Mouse (Mus musculus) frontal cortex, adult (tissue): ENCODE measurements around the gene Best1.

ENCODE experiments used
- ATAC-seq: cut with Nextera tagmentation; 2 replicates; pipeline ENCODE4 v1.9.2; 2017; ENCODE audit warnings: mild to moderate bottlenecking, moderate library complexity, mixed read lengths; ENCODE audit not compliant: low TSS enrichment

Best1 gene

GRCm38 (mm10) chr19:9960769-9961168 lies 40.7 kb downstream of the Best1 start:
- no peak for ATAC-seq

- ATAC-seq: no peak
Measured at GRCm38 (mm10) chr19:9957965-9958364, 43.5 kb downstream of the Best1 start.

GRCm38 (mm10) chr19:9956624-9957388 lies 44.6 kb downstream of the Best1 start:
- no peak for ATAC-seq

DNA sequence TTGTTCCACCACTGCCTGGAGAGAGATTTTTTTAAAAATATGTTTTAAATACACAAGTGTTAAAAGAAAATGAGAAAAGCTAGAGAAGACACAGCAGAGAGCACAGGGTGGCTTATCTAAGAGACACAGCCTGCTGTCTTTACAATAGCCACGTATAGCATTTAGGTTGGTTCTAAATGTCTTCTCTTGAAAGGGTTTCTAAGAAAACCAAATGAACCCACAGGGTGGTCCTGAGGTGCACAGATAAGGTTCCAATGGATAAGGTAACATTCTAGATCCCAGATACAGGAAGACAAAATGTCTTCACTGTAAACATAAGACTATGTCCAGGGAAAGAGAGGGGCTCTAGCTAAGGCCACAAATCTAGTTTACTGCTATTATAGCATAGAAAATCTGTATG lies 46.0 kb downstream of the Best1 start:
- no peak for ATAC-seq

DNA sequence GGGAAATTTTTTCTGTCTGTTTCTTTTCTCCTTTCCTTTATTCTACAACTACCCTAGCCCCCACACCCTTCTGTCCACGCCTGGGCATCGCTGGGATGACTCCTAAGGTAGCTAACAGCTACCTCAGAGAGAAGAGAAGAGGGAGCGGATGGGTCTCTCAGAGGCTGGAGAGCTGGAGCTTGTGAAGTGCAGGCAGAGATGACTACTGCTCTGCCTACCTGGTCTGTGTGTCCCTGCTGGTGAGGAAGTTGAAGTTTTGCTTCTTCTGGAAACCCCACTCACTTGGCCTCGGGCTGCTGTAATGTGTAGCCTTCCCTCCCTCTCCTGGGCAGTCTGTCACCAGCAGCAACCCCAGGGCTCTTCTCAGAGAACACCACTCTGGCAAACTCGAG lies 46.6 kb downstream of the Best1 start:
- peak; percentile 50 for ATAC-seq

DNA sequence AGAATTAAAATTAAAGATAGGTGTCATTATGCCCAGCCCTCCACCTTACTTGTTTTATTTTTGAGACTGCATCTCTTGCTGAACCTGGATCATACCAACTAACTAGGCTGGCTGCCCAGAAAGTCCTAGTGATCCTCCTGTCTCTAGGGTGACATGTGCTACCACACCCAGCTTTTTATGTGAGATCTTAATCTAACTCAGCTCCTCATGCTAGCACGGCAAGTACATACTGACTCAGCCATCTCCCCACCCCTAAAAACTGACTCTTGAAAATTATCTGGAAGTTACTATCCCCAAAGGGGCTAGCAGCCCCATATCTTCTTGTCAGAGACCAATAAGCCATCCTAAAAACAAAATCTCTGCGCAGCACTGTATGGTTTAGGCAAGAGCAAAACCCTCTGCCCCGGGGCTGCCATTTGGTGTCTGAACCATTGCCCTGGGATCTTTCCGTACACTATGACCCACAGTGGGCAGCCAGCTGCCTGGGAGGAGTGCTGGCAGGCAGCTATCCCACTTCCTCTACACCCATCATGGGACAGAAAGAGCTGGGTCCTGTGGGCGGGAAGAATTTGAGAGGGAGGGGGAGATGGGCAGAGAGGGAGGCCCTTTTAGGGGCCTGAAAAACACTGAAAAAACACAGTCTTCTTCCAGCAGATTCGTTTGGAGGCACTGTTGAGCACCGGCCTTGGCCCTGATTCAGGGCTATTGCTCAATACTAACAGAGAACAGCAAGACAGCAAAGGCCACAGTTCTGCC lies 47.2 kb downstream of the Best1 start:
- peak; percentile 67 for ATAC-seq

DNA sequence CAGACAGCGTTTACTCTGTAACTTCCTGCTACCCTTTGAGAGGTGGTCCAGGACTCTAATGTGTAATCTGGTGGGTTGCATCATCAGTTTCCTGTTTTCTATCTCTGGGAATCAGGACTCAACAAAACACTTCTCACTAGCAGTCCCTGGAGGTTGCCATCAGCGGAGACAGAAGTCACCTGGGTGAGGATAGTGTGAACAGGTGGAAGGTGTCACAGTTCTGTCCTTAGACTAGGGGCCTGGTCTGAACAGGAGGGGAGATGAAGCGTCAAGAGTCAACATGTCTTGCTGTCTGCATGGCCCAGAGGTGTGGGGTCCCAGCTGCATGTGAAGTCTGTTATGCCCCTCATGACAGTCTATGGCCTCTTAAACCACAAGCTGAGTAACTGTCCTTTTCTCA lies 48.5 kb downstream of the Best1 start:
- no peak for ATAC-seq

DNA sequence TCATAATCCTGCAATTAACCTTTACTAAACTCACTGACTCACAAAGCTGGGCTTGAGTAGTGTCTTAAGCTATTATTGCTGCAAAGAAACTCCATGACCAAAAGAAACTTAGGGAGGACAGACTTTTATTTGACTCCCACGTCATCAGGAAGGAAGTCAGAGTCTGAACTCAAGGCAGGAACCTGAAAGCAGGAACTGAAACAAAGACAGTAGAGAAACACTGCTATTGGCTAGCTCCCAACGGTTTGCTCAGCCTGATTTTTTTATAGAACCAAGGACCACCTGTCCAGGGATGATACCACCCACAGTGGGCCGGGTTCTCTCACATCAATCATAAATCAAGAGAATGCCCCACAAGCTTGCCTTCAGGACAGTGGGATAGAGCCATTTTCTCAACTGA lies 49.0 kb downstream of the Best1 start:
- ATAC-seq: no peak

- ATAC-seq: peak; percentile 84
Measured at GRCm38 (mm10) chr19:9946986-9947385, 54.4 kb downstream of the Best1 start.

- peak; percentile 86 for ATAC-seq
Measured at GRCm38 (mm10) chr19:9945800-9946564, 55.5 kb downstream of the Best1 start.

GRCm38 (mm10) chr19:9942539-9943533 lies 58.6 kb downstream of the Best1 start:
- no peak for ATAC-seq

DNA sequence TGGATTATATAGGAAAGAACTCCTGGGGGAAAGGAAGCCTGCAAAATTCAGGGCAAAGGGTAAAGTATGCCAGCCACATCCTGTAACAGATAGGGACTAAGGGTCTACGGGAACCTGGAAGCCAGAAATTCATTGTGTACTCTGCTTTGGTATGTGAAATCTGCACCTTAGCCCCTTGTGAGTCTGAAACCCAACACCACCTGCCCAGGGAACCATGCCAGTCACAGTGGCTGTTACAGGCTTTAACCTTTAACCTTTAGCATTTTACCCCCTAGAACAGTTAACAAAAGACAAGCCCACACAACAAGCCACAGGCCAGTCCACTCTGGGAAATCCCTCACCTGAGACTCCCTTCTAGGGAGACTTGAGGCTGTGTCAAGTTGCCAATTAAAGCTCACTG lies 59.6 kb downstream of the Best1 start:
- no peak for ATAC-seq

GRCm38 (mm10) chr19:9940903-9941302 lies 60.5 kb downstream of the Best1 start:
- peak; percentile 56; the same call in 1 of the 2 replicates for ATAC-seq

- ATAC-seq: no peak
Measured at GRCm38 (mm10) chr19:9939841-9940240, 61.6 kb downstream of the Best1 start.

DNA sequence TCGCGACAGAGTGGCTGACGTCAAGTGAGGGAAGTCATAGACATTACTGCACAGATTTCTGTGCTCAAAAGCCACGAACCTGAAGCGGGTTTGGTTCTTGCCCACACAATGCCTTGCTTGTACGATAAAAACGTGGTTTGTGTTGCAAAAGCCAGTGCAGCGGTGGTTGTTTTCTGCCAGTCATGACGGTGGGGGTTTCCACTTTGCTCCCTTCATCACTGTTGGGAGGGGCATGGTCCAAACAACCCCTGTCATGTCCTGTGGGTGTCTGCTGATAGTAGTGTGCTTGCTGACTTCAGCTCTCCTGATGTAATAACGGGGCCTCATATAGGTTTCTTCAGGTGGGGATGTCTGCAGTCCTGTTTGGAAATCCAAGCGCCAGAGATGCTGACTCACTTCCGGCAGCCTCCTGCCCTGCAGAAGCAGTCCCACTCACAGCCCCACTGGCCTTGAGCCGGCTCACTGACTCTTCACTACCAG lies 62.6 kb downstream of the Best1 start:
- ATAC-seq: no peak

DNA sequence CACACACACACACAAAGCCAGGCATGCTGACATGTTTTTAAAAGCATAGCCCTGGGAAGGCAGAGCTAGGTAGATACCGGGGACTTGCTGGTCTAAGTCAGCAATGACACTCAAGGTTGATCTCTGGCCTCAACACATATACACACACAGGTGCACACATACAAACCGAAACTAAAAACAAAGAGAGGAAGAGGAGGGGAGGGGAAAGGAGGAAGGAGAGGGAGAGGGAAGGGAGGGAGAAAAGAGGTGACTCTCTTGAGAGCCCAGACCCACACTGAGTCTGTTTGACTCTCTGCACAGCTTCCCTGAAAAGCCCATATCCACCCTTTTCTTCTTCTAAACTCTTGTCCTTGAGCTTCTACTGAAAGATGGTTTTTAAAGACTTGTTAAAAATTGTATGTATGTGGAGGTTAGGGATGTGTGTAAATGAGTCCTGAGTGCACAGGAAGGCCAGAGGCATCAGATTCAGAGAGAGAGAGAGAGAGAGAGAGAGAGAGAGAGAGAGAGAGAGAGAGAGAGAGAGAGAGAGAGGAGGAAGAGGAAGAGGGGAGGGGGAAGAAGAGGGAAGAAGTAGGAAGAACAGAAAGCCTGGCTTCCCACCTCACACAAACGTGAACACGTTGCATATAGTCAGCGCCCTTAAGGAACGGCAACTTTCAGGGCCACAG lies 63.1 kb downstream of the Best1 start:
- ATAC-seq: no peak

- no peak for ATAC-seq
Measured at GRCm38 (mm10) chr19:9937428-9937827, 64.0 kb downstream of the Best1 start.

- no peak for ATAC-seq
Measured at GRCm38 (mm10) chr19:9936579-9936978, 64.9 kb downstream of the Best1 start.
